Mouse (Mus musculus) small intestine, adult 2 months (tissue): Measurements from ENCODE around the gene Schip1.

Experiments
- CTCF ChIP-seq: fragments of 200-500 bp; IDR thresholded peaks from 2 replicates; pipeline ENCODE4 v1.5.1; 2012; ENCODE audit warnings: low read depth, mild to moderate bottlenecking, control low read depth, inconsistent platforms, low read length, moderate library complexity, mixed read lengths; ENCODE audit not compliant: insufficient replicate concordance, insufficient read length; ENCODE audit errors: extremely low read depth
- POLR2A ChIP-seq: fragments of 200-500 bp; IDR thresholded peaks from 2 replicates; pipeline ENCODE4 v1.6.1; 2012; ENCODE audit warnings: low read depth, mild to moderate bottlenecking, control low read depth, inconsistent platforms, low read length, moderate library complexity

DNA sequence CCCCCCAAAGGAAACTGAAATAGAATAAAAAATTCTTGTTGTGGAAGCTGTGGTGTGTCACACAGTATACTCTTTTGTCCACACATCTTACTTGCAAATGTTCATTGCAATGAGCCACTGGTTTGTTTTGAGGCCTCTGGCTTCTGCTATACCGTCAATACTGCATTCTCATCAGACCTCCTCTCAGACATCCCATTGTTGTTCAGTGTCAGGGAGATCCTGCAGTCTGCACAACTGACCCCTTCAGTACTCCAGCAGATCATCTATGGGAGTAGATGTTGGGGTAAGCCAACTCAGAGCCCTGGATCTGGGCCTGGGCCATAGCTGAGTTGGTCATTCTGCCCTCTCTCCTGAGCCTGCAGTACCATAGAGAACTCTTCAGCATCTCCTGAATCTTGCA, 423.0 kb downstream of the Schip1 start:
- TF ChIP-seq CTCF: no peak
- no peak for TF ChIP-seq POLR2A
